Mouse (Mus musculus) liver, postnatal 0 days (tissue): ENCODE results near the gene Tmem184b.

Experiments
- CTCF ChIP-seq: sonication (generic); IDR thresholded peaks from 2 replicates; pipeline ENCODE4 v1.5.1; 2016; ENCODE audit warnings: antibody characterized with exemption, low read depth
- EP300 ChIP-seq: IDR thresholded peaks from 2 replicates; pipeline ENCODE4 v1.6.1; 2016; ENCODE audit warnings: antibody characterized with exemption, low read depth, mild to moderate bottlenecking

DNA sequence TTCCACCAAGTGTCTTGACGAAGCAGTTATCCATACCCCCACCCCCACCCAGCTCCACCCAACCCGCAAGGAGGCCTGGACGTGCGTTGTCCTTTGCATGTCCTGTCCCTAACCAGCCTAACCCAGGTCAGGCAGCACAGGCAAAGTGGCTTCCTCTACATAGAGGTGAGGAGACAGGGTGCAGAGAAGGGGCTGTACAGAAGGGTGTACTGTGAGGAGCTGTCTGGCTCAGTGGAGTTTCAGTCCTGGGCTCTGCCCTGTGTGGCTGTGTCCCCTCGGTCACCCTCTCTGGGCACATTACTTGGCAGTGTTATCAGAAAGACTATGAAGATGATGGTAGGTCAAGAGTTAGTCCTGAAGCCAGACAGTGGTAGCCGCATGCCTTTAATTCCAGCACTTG, 50.9 kb downstream of the Tmem184b start:
- TF ChIP-seq CTCF (no peak), EP300 (no peak)
